Mouse (Mus musculus) right cerebral cortex, postnatal 4 days (tissue): ENCODE results near the gene 6030408B16Rik.
A peak's percentile ranks its signal among the peaks of the same experiment; 100 is the strongest.

Experiments
- DNase-seq: peaks from one replicate; pipeline ENCODE4 v3.0.0-alpha.2; 2022

The 6030408B16Rik gene

DNA sequence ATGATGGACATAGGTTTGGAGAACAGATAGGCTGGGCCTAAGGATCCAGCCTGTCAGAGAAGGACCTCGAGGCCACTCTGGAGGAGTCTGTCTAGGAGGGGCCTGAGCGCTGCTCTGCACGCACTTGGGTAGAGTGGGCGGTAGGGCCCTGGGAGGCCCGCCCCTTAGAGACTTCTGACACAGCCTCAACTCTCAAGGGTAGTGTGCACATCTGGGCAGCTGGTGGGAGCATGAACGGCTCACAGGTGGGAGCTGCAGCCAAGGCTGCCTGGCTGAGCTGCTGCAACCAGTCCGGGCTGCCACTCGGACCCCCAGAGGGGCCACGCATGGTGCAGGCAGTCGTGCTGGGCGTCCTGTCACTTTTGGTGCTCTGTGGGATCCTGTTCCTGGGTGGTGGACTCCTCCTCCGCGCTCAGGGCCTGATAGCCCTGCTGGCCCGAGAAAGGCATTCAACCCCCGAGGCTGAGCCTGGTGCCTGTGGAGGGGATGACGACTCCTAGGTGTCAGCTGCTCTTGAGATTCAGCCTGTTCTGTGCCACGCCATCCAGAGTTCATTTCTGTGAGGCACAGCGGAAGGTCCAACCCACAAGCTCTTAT lies at the start of gene 6030408B16Rik:
Gene 6030408B16Rik (plus strand): TSS at position 188 of the 597 bp plus-strand sequence.
- DNase-seq = no peak

DNA sequence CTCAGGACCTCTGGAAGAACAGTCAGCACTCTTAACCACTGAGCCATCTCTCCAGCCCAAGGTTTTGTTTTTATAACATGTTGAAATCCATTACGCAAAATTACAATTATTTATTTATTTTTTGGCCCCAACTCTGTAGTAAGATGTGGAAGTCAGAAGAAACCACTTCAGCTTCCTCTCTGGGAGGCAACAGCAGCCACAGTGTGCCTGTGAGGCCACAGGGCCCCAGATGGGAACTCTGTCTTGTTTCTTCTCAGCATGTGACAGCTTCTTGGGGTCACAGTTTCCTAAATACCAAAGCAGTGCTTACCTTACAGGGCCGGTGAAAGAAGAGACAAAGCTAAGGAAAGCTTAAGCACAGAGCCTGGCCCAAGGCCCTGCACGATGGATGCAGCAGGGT lies 49.0 kb upstream of the 6030408B16Rik start:
- DNase-seq = no peak

DNA sequence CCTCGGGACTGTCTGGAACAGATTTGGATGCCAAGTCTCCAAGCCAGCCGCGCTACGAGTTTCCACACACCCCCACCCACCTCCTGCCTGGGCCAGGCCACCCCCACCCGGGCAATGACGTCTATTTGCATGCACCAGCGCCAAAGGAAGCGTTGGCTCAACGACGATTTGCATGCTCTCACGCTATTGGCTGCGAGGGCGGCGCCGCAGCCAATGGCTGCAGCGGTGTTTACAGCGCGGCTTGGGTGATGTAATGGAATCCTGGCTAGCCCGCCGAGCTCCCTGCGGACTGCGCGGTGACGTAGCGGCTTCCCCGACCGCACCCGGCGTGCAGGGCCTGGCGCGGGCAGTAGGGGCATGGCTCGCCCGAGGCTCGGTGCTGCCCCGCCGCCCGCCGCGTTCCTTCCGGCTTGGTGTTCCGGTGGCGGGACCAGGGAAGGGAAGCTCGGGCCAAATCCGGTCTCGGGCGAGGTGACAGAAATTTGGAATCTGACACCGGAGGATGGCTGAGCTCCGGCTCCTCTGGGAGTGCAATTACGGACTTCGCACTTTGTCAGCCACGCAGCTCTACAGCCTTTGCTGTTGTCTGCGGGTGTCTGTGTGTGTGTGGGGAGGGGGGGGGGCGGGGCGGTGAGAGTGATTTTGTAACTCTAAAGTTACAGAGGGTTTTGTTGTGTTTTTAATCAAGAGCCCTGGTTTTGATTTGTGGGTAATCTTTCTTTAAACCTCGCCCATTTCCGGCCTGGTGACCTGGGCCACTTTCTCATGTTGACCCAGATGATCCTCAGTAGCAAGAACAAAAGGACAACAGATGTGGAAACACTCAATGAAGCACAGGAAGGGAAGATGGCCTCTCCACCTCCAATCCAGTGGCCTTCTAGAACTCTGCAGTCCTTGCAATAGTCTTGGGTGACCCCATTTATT lies 46.5 kb upstream of the 6030408B16Rik start:
- peak; percentile 89 for DNase-seq

DNA sequence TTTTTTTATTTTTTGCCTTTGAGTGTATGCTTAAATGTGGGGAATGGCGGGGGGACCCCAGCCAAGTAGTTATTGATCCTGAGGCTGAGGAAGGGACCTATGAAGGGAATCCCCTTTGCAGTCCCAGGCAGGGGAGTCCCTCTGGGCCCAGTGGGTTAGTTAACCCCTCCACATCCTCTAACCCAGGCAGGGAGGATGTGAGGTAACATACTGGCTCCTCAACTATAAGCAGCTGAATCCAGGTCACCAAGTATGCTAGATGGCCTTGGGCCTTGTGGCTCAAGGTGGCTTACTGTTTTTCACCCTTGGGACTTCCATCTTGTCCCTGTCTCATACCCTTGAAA lies 45.9 kb upstream of the 6030408B16Rik start:
- no peak for DNase-seq

DNA sequence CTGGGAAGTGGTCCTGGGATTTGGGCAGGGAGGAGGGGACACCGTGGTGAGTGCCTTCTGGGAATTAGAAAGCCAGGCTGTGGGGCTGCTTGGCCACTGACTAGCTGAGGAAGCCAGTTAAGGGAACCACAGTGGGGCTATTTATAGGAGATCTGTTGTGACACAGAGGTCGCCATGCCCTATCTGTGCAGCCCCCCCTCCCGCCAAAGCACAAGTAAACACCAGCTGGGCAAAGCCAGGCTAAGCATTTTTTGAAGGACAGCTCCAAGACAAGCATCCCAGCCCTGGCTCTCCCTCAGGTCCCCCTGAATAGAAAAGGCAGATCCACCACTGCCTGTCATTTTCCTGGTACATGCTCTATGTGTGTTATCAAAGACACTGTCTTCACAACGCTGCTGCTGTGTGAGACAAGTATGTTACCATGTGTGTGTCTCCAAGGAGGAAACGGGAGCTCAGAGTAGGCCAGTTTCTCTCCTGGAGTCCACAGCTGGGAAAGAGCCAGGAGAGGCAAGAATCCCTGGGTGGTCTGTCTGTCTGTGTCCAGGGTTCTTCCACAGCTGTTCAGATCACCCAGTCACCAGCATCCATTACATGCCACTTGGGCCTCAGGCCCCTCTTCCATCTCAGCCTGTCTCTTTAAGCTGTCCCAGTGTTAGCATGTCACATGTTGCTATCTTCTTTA lies 44.8 kb upstream of the 6030408B16Rik start:
- DNase-seq = no peak

DNA sequence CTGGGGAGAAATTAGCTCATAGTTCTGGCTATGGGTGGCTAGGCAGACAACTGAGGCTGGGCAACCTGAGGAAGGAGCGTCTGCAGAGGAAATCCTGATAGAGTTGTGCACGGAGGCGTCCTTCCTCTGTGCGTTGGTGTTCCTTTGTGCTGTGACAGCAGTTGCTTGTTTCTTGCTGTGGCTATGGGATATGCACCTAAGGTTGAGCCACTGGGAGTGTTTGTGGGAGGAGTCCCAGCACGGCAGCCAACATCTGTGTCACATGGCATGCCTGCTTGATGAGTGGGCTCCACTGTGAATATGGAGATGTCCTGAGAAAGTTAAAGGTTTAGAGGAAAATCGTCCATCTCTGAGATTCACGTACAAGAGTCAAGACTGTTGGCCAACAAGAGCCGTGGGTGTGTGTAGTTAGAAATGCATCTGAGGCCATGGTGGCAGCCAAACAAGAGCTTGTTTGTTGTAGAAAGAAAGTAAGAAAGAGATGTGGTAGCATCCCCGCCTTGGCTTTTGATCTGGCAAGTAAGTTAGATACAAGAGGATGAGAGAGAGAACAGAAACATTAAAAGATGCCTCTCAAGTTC lies 42.7 kb upstream of the 6030408B16Rik start:
- no peak for DNase-seq

DNA sequence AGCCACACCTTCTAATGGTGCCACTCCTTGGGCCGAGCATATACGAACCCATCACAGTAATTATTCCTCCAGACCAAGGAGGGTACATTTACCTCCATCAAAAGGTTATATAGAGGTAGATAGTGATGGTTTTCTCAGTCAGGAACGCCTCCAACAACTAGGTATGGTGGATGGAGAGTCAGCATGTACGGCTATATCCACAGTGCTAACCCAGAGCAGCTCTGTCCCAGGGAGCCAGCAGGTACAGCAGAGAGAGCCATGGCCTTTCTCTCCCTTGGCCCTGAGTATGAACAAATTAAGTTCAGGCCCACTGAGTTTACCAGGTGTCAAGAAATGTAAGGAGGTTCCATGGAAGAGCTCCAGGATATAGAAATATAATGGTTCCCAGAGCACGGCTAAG lies 41.1 kb upstream of the 6030408B16Rik start:
- DNase-seq = no peak

DNA sequence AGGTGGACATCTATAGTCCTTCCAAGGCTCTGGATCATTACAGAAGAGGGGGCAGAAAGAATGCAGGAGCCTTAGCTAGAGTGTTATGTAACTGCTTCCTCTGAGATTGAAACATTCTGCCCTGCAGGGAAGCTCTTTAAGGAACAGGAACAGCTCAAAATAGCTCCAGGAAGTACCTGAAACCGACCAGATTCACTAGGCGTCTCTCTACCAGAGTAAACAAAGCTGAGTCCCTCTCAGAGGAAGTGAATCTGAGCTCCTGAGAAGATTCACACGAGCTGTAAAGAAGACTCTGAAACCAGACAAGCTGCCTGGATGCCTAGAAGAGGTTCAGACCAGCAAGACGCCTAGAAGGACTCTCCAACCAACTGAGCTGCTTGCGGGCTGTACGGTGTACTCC lies 40.4 kb upstream of the 6030408B16Rik start:
- no peak for DNase-seq

DNA sequence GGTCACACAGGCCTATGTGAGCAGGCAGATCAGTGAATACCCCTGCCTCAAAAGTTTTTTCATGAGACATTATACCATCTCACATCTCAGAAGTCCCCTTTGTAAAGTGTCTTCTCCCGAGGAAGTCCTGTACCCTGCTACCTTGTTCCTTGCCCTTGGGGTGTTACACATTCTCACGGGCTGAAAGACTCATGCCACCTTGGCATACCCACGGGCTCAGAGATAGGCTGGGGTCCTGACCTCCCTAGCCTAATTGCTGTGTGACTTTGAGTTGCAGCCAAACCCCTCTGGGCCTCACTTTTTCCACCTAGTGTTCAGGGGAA lies 39.5 kb upstream of the 6030408B16Rik start:
- no peak for DNase-seq

DNA sequence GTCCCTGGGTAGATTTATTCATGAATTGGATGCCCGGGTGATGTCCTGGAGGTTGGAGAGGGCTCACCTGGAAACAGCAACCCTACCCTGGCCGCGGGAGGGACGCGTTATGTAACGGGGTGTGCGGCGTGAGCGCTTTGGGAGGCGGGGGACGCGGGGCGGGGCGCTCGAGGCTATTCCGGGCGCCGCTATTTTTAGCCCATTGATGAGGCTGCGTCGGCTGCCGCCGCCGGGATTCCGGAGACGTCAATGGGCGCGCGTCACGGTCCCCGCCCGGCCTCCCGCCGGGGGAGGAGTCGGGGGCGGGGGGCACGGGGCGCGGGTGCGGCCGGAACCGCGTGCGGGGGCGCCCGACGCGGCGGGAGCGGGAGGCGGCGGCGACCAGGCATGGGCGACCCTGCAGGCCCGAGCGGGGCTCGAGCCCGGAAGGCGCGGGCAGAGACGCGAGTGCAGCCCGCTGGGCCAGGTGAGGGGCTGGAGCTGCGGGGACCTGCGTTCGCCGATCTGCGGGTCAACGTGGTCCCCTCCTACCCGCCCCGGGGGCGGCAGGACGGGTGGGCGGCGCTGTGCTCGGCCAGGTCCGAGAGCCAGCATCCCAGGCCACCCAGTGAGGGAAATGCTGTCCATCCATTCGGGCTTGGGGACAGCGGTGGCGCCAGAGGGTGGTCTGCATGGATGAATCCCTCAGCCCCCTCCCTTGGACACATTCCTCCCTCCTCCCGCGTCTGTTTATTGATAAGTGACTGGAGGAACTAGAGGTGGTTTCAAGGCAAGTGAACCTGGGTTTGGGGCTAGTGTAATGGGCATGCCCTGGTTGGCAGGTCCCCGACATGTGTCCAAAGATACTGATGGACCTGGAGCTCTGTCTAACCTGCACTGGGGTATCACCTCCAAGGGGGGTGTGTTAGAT lies 38.9 kb upstream of the 6030408B16Rik start, which contains the start of gene Nr4a1:
Gene Nr4a1 (plus strand): TSS at position 384 of the 910 bp plus-strand sequence.
- peak; percentile 74 for DNase-seq

DNA sequence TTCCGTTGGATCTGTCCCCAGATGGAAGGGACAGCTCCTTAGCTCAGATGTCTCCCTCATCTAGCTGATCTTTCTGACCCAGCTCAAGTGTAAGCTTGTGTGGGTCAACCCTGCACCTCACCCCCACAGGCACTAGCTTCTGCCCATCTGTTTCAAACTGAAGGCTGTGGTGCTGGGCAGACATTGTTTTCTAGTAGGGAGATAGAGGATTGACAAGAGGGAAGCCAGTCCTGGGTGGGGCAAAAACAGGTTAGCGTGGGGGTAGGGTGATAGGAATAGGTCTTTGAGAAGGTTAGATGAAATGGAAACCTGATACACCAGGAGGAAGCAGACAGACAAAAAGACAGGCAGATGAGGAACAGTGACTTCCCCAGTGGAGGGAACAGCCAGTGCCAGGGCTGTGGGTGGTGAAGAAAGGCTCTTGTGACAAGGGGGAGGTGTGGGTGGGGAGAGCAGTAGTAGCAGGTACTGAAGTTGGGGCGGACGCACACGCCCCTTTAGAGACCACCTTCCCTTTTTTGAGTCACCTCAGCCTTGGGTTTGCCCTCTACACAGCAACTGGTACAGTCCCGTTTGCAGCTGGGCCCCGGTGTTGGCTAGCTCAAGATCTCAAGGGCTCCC lies 37.1 kb upstream of the 6030408B16Rik start:
- DNase-seq = no peak

DNA sequence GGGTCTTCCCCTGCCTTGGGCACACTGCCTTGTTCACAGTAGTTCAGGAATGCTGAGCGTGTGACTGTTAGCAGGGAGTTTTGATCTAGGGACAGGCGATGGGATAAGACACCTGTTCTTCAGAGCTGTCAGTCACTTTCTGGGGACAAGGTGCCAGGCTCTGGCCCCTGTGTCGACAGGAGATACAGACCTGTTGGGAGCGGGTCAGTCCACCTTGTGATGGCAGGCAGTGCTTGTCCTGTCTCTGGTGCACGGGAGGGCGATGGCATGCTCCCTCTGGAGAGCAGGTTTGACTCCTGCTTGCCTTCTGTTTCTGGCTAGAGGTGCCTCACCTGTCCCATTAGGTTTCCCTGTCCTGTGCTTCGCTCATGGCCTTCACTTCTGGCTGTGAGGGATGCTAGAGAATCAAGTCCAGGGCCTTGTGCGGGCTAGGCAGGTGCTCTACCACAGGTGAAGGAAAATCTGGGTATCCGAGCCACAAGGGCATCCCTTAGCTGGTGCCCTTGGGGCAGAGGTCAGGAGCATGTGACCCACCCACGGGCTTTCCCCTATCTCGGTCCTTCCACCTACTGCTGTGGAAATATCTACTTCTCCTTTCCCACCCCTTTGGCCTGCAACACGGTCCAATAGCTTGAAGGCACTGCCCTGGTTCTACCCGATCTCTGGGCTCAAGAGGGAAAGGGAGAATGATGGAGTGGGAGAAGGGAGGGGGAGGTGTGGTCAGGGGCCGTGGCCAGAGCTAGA lies 36.4 kb upstream of the 6030408B16Rik start:
- no peak for DNase-seq

DNA sequence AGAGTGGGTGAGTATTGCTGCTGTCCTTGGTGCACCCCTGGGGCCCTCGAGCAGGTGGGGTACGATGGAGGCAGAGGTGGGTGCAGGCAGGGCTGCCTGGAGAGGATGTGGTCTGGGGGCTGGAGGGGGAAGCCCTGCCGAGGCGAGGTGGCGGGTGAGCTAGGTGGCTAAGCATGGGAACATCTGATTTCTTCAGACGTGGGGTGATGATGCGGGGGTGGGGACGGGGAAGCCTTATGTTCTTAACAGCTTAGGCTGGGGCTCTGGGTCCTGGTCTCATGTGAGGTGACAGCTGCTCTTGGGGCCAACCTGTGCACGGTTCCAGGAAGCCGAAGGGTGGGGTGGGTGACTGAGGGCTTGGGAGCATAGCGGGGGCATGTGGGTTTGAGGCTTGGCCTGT lies 34.6 kb upstream of the 6030408B16Rik start:
- DNase-seq = no peak

DNA sequence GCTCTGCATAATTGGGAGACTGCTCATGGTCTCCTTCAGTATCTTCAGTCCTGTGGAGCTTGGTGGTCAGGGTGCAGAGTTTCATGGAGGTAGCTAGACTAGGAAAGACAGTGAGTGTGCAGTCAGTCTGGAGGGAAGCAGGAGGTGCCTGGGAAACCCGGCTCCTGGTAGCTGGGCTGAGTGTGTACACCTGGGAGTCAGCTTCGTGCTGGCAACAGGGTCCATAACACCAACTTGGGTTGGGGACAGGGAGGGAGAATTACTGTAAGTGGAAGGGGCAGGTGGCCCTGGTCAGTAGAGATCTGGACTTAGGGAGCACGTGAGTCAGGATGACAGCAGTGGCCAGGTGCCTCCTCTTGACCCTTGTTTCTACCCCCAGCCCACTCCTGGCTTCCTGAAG lies 33.1 kb upstream of the 6030408B16Rik start:
- DNase-seq = no peak

DNA sequence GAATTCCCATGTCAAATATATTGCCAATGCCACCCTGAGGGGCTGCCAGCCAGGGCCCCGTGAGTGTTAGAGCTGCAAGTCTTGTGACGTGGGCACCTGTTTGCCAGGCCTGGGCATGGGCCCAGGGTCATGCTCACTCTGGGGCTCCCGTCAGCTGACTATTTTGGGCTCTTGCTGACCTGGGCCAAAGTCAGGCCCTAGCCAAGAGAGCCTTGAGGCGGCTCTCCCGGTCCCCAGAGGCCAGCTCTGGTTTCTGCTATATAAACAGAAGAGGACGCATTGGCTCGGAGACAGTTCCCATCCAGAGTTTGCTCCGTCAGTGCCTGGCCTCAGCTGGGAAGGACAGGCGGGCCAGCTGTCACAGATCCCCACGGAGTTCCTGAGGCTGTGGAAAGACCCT lies 32.6 kb upstream of the 6030408B16Rik start:
- no peak for DNase-seq

DNA sequence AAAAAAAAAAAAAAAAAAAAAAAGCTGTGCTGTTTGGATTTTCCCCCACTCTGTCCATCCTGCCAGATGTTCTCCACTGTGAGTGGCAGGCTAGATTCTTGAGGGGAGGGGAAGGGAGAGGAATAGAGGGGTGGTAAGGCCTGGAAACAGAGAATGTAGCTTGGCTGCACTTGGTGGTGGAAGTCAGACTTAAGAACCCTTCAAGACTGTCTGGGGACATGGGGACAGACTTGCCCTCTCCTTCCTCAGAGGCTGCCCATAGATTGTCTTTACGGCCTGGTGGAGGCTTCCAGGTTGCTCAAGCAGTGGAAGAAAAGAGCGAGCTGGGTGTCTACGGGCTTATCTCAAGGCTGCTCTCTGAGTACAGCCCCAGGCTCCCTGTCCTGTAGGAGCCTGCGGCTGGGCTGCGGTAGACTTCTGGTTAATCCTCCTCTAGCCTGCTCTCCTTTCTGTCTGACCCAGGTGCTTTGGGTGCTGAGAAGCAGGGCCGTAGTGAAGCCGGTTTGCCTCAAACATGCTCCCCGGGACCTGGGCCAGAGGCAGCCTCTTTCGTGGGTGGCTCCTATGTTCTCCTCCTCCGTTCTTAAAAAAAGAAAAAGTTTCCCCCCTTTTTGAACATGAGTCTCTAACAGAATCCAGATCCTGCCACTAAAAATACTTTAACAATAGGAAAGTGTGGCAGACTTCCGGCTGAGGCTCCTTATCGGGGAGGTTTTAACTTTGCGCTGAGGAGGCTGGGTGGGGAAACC lies 32.0 kb upstream of the 6030408B16Rik start:
- no peak for DNase-seq

DNA sequence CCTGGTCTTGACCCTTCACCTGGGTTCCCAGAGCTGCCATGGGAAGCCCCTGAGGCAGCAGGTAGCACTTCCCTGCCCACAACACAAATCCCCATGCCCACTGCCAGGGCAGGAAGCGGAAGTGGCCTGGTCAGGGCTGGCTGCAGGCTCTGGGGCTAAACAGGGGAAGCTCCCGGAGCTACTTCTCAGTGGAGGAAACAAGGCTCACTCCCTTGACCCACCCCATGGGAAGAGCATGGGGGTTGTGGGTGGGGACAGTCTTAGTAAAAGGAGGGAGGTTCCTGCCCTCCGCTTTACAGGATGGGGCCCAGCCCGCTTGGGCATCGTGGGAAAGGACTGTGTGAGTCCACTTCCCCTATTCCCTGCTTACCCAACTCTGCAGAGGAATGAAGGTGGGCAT lies 30.5 kb upstream of the 6030408B16Rik start:
- DNase-seq = no peak

DNA sequence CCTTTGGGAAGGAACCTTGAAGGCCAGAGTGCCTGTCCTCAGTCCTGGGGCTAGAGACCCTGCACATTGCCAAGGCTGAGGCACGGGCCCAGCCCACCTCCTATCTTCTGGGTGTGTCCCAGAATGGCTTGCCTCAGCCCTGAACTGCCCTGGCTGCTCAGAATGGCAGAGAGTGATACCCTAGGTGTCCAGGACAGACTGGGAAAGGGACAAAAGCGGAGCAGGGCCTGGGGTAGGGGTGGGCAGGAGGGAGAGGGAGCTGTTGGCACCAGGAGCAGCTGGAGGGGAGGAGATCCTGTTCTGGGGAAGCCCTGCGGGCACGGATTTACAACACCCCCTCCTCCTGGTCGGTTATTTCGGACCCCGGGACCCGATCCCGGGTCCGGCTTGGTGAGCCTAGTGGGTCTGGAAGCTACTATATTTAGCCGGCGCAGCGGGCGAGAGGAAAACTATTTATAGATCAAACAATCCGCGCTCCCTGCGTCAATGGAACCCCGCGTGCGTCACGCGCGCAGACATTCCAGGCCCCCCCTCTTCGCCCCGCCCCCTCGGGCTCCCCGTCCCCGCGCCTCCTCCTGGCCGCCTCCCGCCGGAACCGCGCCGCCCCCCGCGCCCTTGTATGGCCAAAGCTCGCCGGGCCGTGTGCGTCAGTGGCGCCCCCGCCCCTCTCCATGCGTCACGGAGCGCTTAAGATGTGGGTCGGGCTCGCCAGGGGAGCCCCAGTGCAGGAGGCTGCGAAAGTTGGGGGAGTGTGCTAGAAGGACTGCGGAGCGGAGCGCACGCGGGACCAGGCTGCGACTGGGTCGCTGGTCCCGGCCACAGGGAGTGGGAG lies 26.7 kb upstream of the 6030408B16Rik start:
- DNase-seq = peak; percentile 86
